Mouse (Mus musculus) heart, embryonic 14.5 days (tissue): ENCODE data around the gene Rpl12. TPM values are rescaled to one million over a fixed set of nuclear protein-coding genes. Genes with fewer than 3 reads are reported as not detected.

Experiments
- ATAC-seq: fragments of 200-750 bp; cut with Nextera tagmentation; 2 replicates; pipeline ENCODE4 v1.8.0; 2017; ENCODE audit warnings: low read depth, moderate TSS enrichment; ENCODE audit not compliant: insufficient number of reproducible peaks, insufficient read depth, low FRiP score
- H3K27ac ChIP-seq, 2 experiments: fragments of 200-500 bp in 1 of 2; fragments of 300-500 bp in 1 of 2; sonication (generic) in 1 of 2; replicated peaks in 1 of 2; 2 replicates each; pipeline ENCODE4 v1.5.1; 2012 to 2014; ENCODE audit warnings: low read depth in 2 of 2, low read length in 2 of 2, control low read depth in 1 of 2, mild to moderate bottlenecking in 1 of 2, mixed read lengths in 1 of 2; ENCODE audit not compliant: control insufficient read depth in 1 of 2, insufficient read depth in 1 of 2
- H3K27me3 ChIP-seq: fragments of 300-500 bp; sonication (generic); 2 replicates; pipeline ENCODE4 v1.6.1; 2014; ENCODE audit warnings: mild to moderate bottlenecking, low read length, control low read depth; ENCODE audit not compliant: control insufficient read depth, insufficient read depth
- H3K36me3 ChIP-seq: fragments of 300-500 bp; sonication (generic); 2 replicates; pipeline ENCODE4 v1.6.1; 2014; ENCODE audit warnings: mild to moderate bottlenecking, control low read depth, low read length, mixed read lengths; ENCODE audit not compliant: control insufficient read depth, insufficient read depth
- H3K4me1 ChIP-seq, 2 experiments: fragments of 200-500 bp in 1 of 2; fragments of 300-500 bp in 1 of 2; sonication (generic) in 1 of 2; 2 replicates each; pipeline ENCODE4 v1.6.1; 2012 to 2014; ENCODE audit warnings: low read length in 2 of 2, control low read depth in 1 of 2, mixed read lengths in 1 of 2; ENCODE audit not compliant: control insufficient read depth in 2 of 2, insufficient read depth in 2 of 2
- H3K4me2 ChIP-seq: fragments of 300-500 bp; sonication (generic); 2 replicates; pipeline ENCODE4 v1.6.1; 2014; ENCODE audit warnings: mild to moderate bottlenecking, low read length
- H3K4me3 ChIP-seq, 2 experiments: fragments of 200-500 bp in 1 of 2; fragments of 300-500 bp in 1 of 2; sonication (generic) in 1 of 2; 2 replicates each; pipeline ENCODE4 v1.5.1; 2012 to 2014; ENCODE audit warnings: low read length in 2 of 2, mild to moderate bottlenecking in 2 of 2, control low read depth in 1 of 2, low read depth in 1 of 2, moderate library complexity in 1 of 2; ENCODE audit not compliant: control insufficient read depth in 1 of 2, insufficient read depth in 1 of 2
- H3K9ac ChIP-seq: fragments of 300-500 bp; sonication (generic); 2 replicates; pipeline ENCODE4 v1.6.1; 2014; ENCODE audit warnings: mild to moderate bottlenecking, low read length
- H3K9me3 ChIP-seq: fragments of 300-500 bp; sonication (generic); 2 replicates; pipeline ENCODE4 v1.6.1; 2016; ENCODE audit warnings: low read length, control low read depth; ENCODE audit not compliant: control insufficient read depth
- WGBS: fragments of 180-500 bp; shearing (Covaris S2); extraction: QIAGEN DNeasy Blood & Tissue Kit; methylation state at CpG from one replicate; pipeline ENCODE4 v1.1.7; 2014; 5-methylcytosine and 5-hydroxymethylcytosine counted together
- polyA plus RNA-seq: library from polyadenylated mRNA; unstranded; fragments of >200 nt; fragmentation: Nextera tagmentation; extraction: Ambion mirVana; gene quantifications from 2 replicates; pipeline ENCODE4 v1.2.1, GENCODE M21; 2014

Gene Rpl12
- polyA plus RNA-seq, 1 experiment from 2014 or later, result 129 TPM

- Histone ChIP-seq H3K36me3 (peaks cover 47% of the 10 kb centered on the region), H3K4me3 (no peak overlapping the region), H3K9me3 (no peaks in the 10 kb centered on the region), H3K4me2 (no peak overlapping the region), H3K27me3 (no peaks in the 10 kb centered on the region), H3K4me1 (no peaks in the 10 kb centered on the region), H3K27ac (no peak overlapping the region), H3K9ac (no peak overlapping the region)
- WGBS, result 25% methylated on average over 10 of the region's 10 CpGs
- peak; percentile 16; the same call in 1 of the 2 replicates for ATAC-seq
These were observed 33.0 kb upstream of the Rpl12 start for GRCm38 (mm10) chr2:32928235-32928946.

DNA sequence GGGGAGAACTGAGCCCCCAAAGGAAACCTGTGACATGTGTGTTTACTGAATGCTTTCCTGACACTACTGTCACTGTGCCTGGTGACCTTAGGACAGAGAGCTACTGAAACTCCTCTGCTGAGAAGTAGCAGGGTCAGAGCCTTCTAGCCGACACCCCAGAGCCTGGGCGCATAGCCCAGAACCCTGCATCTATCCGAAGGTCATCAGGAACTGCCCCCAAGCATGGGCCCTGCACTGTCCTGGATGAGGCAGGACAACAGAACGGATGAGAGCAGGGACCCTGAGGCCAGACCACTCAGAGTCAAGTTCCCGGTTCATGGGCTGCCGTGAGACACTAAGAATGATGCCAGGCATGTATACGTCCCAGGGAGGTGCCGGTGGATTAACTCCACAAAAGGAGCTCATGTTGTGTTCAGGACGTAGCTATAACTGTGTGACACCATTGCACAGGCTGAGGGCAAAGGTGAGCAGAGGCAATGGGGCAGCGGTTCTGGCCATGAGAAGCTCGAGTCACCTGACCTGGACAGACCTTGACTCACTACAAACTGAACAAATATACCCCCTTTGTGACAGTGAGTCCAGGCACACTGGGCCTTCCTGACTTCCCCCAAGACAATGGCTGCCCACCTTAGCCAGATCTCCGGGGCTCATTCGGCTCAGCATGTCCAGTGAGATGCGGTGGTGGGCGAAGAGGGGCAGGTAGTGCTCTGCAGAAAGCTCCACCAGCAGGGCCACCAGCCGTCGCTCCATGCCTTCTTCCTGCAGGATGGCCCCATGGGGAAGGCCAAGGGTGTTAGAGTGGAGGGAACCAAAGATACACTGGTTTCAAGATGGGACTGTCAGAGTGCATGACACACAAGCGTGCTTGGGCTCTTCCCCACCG lies 32.2 kb upstream of the Rpl12 start:
- no peak overlapping the region for H3K4me2 ChIP-seq
- H3K27ac ChIP-seq, result no peak overlapping the region
- H3K27me3 ChIP-seq, result no peaks in the 10 kb centered on the region
- H3K9ac ChIP-seq, result no peak overlapping the region
- ATAC-seq, result no peak
- H3K36me3 ChIP-seq, result peaks cover 47% of the 10 kb centered on the region
- no peak overlapping the region for H3K4me3 ChIP-seq
- WGBS, result 84% methylated on average over 19 of the region's 19 CpGs
- no peaks in the 10 kb centered on the region for H3K9me3 ChIP-seq
- no peaks in the 10 kb centered on the region for H3K4me1 ChIP-seq

GRCm38 (mm10) chr2:32931730-32932129 lies 29.6 kb upstream of the Rpl12 start:
- WGBS, result 77% methylated on average over 7 of the region's 7 CpGs
- no peak overlapping the region for H3K4me2 ChIP-seq
- H3K36me3 ChIP-seq, result peaks cover 48% of the 10 kb centered on the region
- H3K4me1 ChIP-seq, result no peaks in the 10 kb centered on the region
- no peak for ATAC-seq
- no peak overlapping the region for H3K4me3 ChIP-seq
- no peak overlapping the region for H3K27ac ChIP-seq
- H3K27me3 ChIP-seq, result no peaks in the 10 kb centered on the region
- no peaks in the 10 kb centered on the region for H3K9me3 ChIP-seq
- no peak overlapping the region for H3K9ac ChIP-seq

- 80% methylated on average over 5 of the region's 5 CpGs for WGBS
- no peak overlapping the region for H3K4me2 ChIP-seq
- H3K4me3 ChIP-seq, result no peak overlapping the region
- H3K9me3 ChIP-seq, result no peaks in the 10 kb centered on the region
- ATAC-seq, result no peak
- no peaks in the 10 kb centered on the region for H3K4me1 ChIP-seq
- H3K9ac ChIP-seq, result no peak overlapping the region
- H3K27me3 ChIP-seq, result no peaks in the 10 kb centered on the region
- peaks cover 80% of the 10 kb centered on the region for H3K36me3 ChIP-seq
- H3K27ac ChIP-seq, result no peak overlapping the region
These were observed 22.6 kb upstream of the Rpl12 start for GRCm38 (mm10) chr2:32938741-32939140.

GRCm38 (mm10) chr2:32939418-32939817 lies 21.9 kb upstream of the Rpl12 start:
- H3K9me3 ChIP-seq, result no peaks in the 10 kb centered on the region
- peaks cover 80% of the 10 kb centered on the region for H3K36me3 ChIP-seq
- 74% methylated on average over 5 of the region's 5 CpGs for WGBS
- no peaks in the 10 kb centered on the region for H3K27me3 ChIP-seq
- H3K27ac ChIP-seq, result no peak overlapping the region
- no peak overlapping the region for H3K4me3 ChIP-seq
- ATAC-seq, result no peak
- H3K4me2 ChIP-seq, result no peak overlapping the region
- no peaks in the 10 kb centered on the region for H3K4me1 ChIP-seq
- no peak overlapping the region for H3K9ac ChIP-seq

DNA sequence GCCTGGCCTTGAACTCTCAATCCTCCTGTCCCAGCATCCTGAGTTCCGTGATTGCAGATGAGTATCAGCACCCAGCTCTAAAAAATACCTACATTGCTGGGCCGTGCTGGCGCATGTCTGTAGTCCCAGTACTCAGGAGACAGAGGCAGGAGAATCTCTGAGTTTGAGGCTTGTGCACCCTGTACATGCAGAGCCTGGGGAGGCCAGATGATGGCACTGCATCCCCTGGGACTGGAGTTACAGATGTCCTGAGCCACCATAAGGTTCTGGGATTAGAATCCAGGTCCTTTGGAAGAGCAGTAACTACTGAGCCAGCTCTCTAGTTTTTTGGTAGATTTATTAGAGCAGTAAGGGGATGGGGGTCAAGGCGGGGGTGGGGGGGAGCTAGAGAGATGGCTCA lies 20.9 kb upstream of the Rpl12 start:
- Histone ChIP-seq H3K4me3 (no peak overlapping the region), H3K36me3 (peaks cover 80% of the 10 kb centered on the region), H3K9ac (no peak overlapping the region), H3K4me2 (no peak overlapping the region), H3K27ac (no peak overlapping the region), H3K4me1 (no peaks in the 10 kb centered on the region), H3K9me3 (no peaks in the 10 kb centered on the region), H3K27me3 (no peaks in the 10 kb centered on the region)
- ATAC-seq, result no peak
- 95% methylated on average over 4 of the region's 4 CpGs for WGBS

DNA sequence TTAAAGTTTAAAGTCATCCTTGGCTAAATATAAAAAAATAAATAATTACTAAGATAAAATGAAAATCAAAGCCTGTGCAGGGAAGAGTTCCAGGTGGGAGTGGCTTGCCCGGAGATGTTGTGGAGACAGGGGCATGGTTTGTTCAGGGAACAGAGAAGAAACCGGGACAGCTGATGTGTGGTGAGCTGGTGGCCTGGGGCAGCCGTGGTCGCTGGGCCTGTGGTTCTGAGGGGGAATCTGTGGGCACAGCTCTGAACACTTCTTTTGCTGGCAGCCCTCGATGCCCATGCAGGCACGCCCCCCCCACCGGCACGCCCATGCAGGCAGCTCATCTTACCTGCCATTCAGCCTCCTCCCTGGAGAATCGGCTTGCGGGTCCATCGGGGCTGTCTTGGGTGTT lies 13.9 kb upstream of the Rpl12 start:
- Histone ChIP-seq H3K4me3 (no peak overlapping the region), H3K4me2 (no peak overlapping the region), H3K9ac (no peak overlapping the region), H3K9me3 (no peaks in the 10 kb centered on the region), H3K27me3 (no peaks in the 10 kb centered on the region), H3K36me3 (peaks cover 81% of the 10 kb centered on the region), H3K4me1 (no peaks in the 10 kb centered on the region), H3K27ac (no peak overlapping the region)
- ATAC-seq, result no peak
- 91% methylated on average over 11 of the region's 11 CpGs for WGBS
